Mouse (Mus musculus) limb, embryonic 11.5 days (tissue): ENCODE measurements around the gene Tubgcp2. TPM values are rescaled to one million over a fixed set of nuclear protein-coding genes. Genes with fewer than 3 reads are reported as not detected.

Experiments
- ATAC-seq: fragments of 200-750 bp; cut with Nextera tagmentation; 2 replicates; pipeline ENCODE4 v1.8.0; 2017; ENCODE audit warnings: low read depth; ENCODE audit not compliant: insufficient number of reproducible peaks, low FRiP score, low TSS enrichment
- DNase-seq: peaks from one replicate; pipeline ENCODE4 v3.0.0-alpha.2; 2015; ENCODE audit warnings: low spot score
- H3K27ac ChIP-seq: fragments of 300-500 bp; sonication (generic); replicated peaks from 2 replicates; pipeline ENCODE4 v1.5.1; 2014; ENCODE audit warnings: low read depth, mild to moderate bottlenecking, low read length
- H3K27me3 ChIP-seq: fragments of 300-500 bp; sonication (generic); 2 replicates; pipeline ENCODE4 v1.6.1; 2014; ENCODE audit warnings: mild to moderate bottlenecking, low read length, mixed read lengths; ENCODE audit not compliant: control insufficient read depth, insufficient read depth
- H3K36me3 ChIP-seq: fragments of 300-500 bp; sonication (generic); 2 replicates; pipeline ENCODE4 v1.6.1; 2014; ENCODE audit warnings: mild to moderate bottlenecking, low read length, moderate library complexity, mixed read lengths; ENCODE audit not compliant: control insufficient read depth, insufficient read depth
- H3K4me1 ChIP-seq: fragments of 300-500 bp; sonication (generic); 2 replicates; pipeline ENCODE4 v1.6.1; 2014; ENCODE audit warnings: low read length, mixed read lengths; ENCODE audit not compliant: control insufficient read depth, insufficient read depth
- H3K4me2 ChIP-seq: fragments of 300-500 bp; sonication (generic); 2 replicates; pipeline ENCODE4 v1.6.1; 2014; ENCODE audit warnings: low read depth, mild to moderate bottlenecking, moderate library complexity; ENCODE audit not compliant: severe bottlenecking
- H3K4me3 ChIP-seq: fragments of 300-500 bp; sonication (generic); 2 replicates; pipeline ENCODE4 v1.5.1; 2014; ENCODE audit warnings: low read depth, low read length
- H3K9ac ChIP-seq: fragments of 300-500 bp; sonication (generic); 2 replicates; pipeline ENCODE4 v1.6.1; 2014; ENCODE audit warnings: mild to moderate bottlenecking, low read length
- H3K9me3 ChIP-seq: fragments of 300-500 bp; sonication (generic); 2 replicates; pipeline ENCODE4 v1.6.1; 2016; ENCODE audit warnings: low read length; ENCODE audit not compliant: control insufficient read depth
- WGBS: fragments of 180-500 bp; shearing (Covaris S2); extraction: QIAGEN DNeasy Blood & Tissue Kit; methylation state at CpG from one replicate; pipeline ENCODE4 v1.1.7; 2014; 5-methylcytosine and 5-hydroxymethylcytosine counted together
- polyA plus RNA-seq: library from polyadenylated mRNA; unstranded; fragments of >200 nt; fragmentation: Nextera tagmentation; extraction: Ambion mirVana; gene quantifications from 2 replicates; pipeline ENCODE4 v1.2.1, GENCODE M21; 2014

The Tubgcp2 gene
- polyA plus RNA-seq, 1 experiment from 2014 or later, result 75.8 TPM

GRCm38 (mm10) chr7:139998691-139999350 is 37.6 kb downstream of the Tubgcp2 start:
- no peak overlapping the region for H3K27ac ChIP-seq
- no peak for ATAC-seq
- H3K4me1 ChIP-seq, result no peaks in the 10 kb centered on the region
- no peaks in the 10 kb centered on the region for H3K9me3 ChIP-seq
- H3K4me2 ChIP-seq, result no peak overlapping the region
- DNase-seq, result no peak
- no peak overlapping the region for H3K9ac ChIP-seq
- WGBS, result 96% methylated on average over 13 of the region's 13 CpGs
- peaks cover 25% of the 10 kb centered on the region for H3K36me3 ChIP-seq
- no peak overlapping the region for H3K4me3 ChIP-seq
- no peaks in the 10 kb centered on the region for H3K27me3 ChIP-seq

GRCm38 (mm10) chr7:139994676-139995075 is 41.8 kb downstream of the Tubgcp2 start:
- Histone ChIP-seq H3K4me2 (no peak overlapping the region), H3K9me3 (no peaks in the 10 kb centered on the region), H3K9ac (no peak overlapping the region), H3K4me1 (no peaks in the 10 kb centered on the region), H3K36me3 (peaks cover 7% of the 10 kb centered on the region; the same call in 1 of the 2 replicates), H3K27ac (no peak overlapping the region), H3K4me3 (no peak overlapping the region), H3K27me3 (no peaks in the 10 kb centered on the region)
- 31% methylated on average over 3 of the region's 3 CpGs for WGBS
- ATAC-seq, result no peak
- peak; percentile 71 for DNase-seq

GRCm38 (mm10) chr7:139994202-139994601 is 42.3 kb downstream of the Tubgcp2 start:
- DNase-seq, result no peak
- Histone ChIP-seq H3K36me3 (peaks cover 6% of the 10 kb centered on the region; the same call in 1 of the 2 replicates), H3K27me3 (no peaks in the 10 kb centered on the region), H3K9ac (no peak overlapping the region), H3K4me1 (no peaks in the 10 kb centered on the region), H3K4me3 (no peak overlapping the region), H3K9me3 (no peaks in the 10 kb centered on the region), H3K27ac (no peak overlapping the region), H3K4me2 (no peak overlapping the region)
- WGBS, result 77% methylated on average over 4 of the region's 4 CpGs
- ATAC-seq, result no peak

- Histone ChIP-seq H3K4me3 (no peak overlapping the region), H3K4me2 (no peak overlapping the region), H3K9ac (no peak overlapping the region), H3K9me3 (no peaks in the 10 kb centered on the region), H3K27ac (no peak overlapping the region), H3K36me3 (peaks cover 5% of the 10 kb centered on the region; the same call in 1 of the 2 replicates), H3K27me3 (no peaks in the 10 kb centered on the region), H3K4me1 (no peaks in the 10 kb centered on the region)
- 88% methylated on average over 6 of the region's 6 CpGs for WGBS
- no peak for ATAC-seq
- no peak for DNase-seq
These were observed 42.9 kb downstream of the Tubgcp2 start for GRCm38 (mm10) chr7:139993532-139993931.

GRCm38 (mm10) chr7:139992406-139992805 is 44.1 kb downstream of the Tubgcp2 start, which contains the start of gene Adam8:
Adam8 (minus strand) TSS chr7:139992562.
- DNase-seq (no peak), ATAC-seq (no peak)
- Histone ChIP-seq H3K36me3 (peaks cover 5% of the 10 kb centered on the region; the same call in 1 of the 2 replicates), H3K4me1 (no peaks in the 10 kb centered on the region), H3K27me3 (no peaks in the 10 kb centered on the region), H3K9ac (no peak within 1 kb of the TSS), H3K9me3 (no peaks in the 10 kb centered on the region), H3K4me2 (no peak within 1 kb of the TSS), H3K4me3 (no peak within 1 kb of the TSS), H3K27ac (no peak within 1 kb of the TSS)
- WGBS, result 16% methylated on average over 7 of the region's 7 CpGs

- Histone ChIP-seq H3K27ac (no peak overlapping the region), H3K4me3 (no peak overlapping the region), H3K27me3 (no peaks in the 10 kb centered on the region), H3K9ac (no peak overlapping the region), H3K4me2 (no peak overlapping the region), H3K9me3 (no peaks in the 10 kb centered on the region), H3K4me1 (no peaks in the 10 kb centered on the region), H3K36me3 (no peaks in the 10 kb centered on the region; the same call in 1 of the 2 replicates)
- WGBS, result 74% methylated on average over 8 of the region's 8 CpGs
- ATAC-seq, result no peak
- no peak for DNase-seq
These were observed 45.5 kb downstream of the Tubgcp2 start for GRCm38 (mm10) chr7:139990864-139991394.

GRCm38 (mm10) chr7:139988272-139988671 is 48.2 kb downstream of the Tubgcp2 start:
- Histone ChIP-seq H3K27me3 (no peaks in the 10 kb centered on the region), H3K4me2 (no peak overlapping the region), H3K4me1 (no peaks in the 10 kb centered on the region), H3K4me3 (no peak overlapping the region), H3K36me3 (no peaks in the 10 kb centered on the region; the same call in 1 of the 2 replicates), H3K9me3 (no peaks in the 10 kb centered on the region), H3K27ac (no peak overlapping the region), H3K9ac (no peak overlapping the region)
- DNase-seq, result no peak
- no peak for ATAC-seq
- WGBS, result 87% methylated on average over 9 of the region's 9 CpGs

GRCm38 (mm10) chr7:139984505-139984904 is 52.0 kb downstream of the Tubgcp2 start:
- H3K4me2 ChIP-seq, result no peak overlapping the region
- no peak overlapping the region for H3K4me3 ChIP-seq
- H3K9me3 ChIP-seq, result no peaks in the 10 kb centered on the region
- no peaks in the 10 kb centered on the region for H3K27me3 ChIP-seq
- DNase-seq (no peak), ATAC-seq (no peak)
- H3K4me1 ChIP-seq, result no peaks in the 10 kb centered on the region
- 89% methylated on average over 11 of the region's 11 CpGs for WGBS
- no peak overlapping the region for H3K27ac ChIP-seq
- no peak overlapping the region for H3K9ac ChIP-seq
- no peaks in the 10 kb centered on the region; the same call in 1 of the 2 replicates for H3K36me3 ChIP-seq
